Mouse (Mus musculus): ENCODE measurements around the gene Zer1.
"Not testable (repeated sequence)": the region's sequence is repeated elsewhere in the genome, so short reads cannot be mapped to it uniquely, and the experiment has no call there.

Zer1 gene
- long read RNA-seq, experiment 1, partial matches to known transcripts, result 1 of 6 reads
- long read RNA-seq, experiment 1, other reads (novel, unspliced or antisense), result 5 of 6 reads
- long read RNA-seq, experiment 2, partial matches to known transcripts, result 2 of 4 reads
- long read RNA-seq, experiment 2, other reads (novel, unspliced or antisense), result 0 of 4 reads

DNA sequence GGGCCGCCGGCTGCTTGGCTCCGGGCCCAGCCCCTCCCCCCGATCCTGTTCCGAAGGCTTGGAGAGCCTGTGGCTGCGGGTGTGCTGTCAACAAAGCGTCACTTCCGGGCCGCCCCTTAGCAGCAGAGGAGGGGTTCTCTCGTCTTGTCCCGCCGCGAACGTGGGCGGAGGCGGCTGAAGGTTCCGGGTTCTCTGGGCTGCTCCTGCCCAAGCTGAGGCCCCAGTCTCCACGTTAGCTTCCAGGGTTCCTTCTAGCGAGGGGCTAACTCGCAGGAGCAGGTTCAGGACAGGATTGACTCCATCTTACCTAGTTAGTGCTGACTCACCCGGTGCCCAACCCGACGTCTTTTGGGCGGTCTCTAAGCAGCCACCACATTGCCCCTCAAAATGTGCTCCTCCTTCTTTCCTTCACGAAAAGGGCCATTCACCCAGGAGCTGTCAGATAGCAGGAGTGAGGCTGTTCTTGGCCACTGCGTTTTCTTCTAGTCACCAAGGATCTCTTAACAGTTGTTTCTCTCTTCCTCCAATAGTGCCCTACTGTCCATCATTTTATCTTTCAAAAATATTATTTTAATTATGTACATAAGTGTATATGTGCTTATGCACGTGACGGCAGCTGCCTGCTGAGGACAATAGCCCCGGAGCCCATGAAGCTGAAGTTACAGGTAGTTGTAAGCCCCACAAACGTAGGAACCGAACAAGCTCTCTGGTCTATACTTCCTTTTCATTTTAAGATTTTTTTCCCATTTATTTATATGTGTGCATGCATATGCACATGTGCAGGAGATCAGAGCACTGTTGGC lies at the start of gene Zer1:
Gene Zer1 (minus strand): TSS at position 114 of the 803 bp plus-strand sequence.
- intact Hi-C loops (cut with DNase I), result loop anchor here (5.0 kb wide), 1 partner anchor 38 kb away; no protein-coding TSS in a partner anchor

DNA sequence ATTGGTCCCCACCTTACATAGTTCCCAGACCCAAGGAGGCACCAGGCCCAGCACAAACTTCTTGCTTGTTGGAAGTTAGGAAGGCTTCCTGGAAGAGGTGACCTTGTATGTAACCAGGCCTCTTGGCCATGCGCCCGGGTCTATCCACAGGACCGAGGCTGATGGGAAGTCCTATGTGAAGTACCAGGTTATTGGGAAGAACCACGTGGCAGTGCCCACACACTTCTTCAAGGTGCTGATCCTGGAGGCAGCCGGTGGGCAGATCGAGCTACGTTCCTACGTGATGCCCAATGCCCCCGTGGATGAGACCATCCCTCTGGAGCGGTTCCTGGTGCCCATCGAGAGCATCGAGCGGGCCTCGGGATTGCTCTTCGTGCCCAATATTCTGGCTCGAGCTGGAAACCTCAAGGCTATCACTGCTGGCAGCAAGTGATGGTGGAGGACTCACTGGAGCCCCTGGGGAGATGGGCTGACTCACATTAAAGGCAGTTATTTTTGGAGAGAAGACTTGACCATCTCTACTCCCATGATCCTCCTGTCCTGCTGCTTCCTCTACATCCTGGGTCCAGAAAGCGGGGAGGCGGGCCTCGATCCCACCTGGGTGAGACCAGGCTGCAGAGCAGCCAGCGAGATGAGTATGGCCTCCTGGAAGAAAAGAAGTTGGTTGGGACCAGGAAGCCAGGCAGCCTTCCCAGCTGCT lies 49.3 kb upstream of the Zer1 start:
- intact Hi-C loops (cut with DNase I), result loop anchor here (10.0 kb wide), 1 partner anchor 61 kb away; the partner anchor contains the start of gene Lrrc8a

DNA sequence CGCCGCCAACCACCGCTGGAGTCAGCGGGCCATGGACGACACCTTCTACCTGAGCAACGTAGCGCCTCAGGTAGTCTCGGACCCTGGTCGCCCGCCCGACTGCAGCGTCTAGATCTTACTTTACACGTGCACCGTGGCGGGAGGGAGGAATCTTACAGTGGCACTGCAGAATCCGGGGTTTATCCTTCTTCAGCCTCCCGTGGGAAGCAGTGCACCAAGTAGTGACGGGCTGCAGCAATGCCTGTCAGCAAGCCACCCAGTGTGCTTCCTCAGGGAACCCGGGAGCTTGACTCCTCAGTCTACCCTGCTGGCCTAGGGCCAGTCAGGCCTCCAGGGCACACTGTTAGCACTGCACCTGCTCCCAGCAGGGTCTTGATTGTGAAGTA lies 47.6 kb upstream of the Zer1 start:
- intact Hi-C loops (cut with DNase I), result loop anchor here (10.0 kb wide), 1 partner anchor 63 kb away; the partner anchor contains the start of gene Lrrc8a

DNA sequence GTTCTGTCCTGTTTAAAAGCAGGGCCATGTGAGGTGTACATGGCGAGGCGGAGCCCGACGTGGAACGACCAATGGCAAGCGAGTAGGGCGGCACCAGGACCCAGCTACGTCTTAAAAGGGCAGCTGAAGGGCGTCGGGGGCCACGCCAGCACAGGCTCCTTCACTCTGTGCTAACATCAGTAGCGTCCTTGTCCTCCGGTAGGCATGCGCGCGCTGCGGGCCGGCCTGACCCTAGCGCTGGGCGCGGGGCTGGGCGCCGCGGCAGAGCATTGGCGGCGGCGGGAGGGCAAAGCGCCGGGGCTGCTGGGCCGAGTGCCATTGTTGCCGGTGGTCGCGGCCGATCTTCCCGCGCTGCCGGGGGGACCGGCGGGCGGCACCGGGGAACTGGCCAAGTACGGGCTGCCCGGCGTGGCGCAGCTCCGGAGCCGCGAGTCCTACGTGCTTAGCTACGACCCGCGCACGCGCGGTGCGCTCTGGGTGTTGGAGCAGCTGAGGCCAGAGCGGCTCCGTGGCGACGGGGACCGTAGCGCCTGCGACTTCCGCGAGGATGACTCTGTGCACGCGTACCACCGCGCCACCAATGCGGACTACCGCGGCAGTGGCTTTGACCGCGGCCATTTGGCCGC lies 47.1 kb upstream of the Zer1 start, which contains the start of gene Endog:
Gene Endog (plus strand): TSS at position 123 of the 626 bp plus-strand sequence.
- intact Hi-C loops (cut with DNase I), result loop anchor here (10.0 kb wide), 1 partner anchor 63 kb away; the partner anchor contains the start of gene Lrrc8a

DNA sequence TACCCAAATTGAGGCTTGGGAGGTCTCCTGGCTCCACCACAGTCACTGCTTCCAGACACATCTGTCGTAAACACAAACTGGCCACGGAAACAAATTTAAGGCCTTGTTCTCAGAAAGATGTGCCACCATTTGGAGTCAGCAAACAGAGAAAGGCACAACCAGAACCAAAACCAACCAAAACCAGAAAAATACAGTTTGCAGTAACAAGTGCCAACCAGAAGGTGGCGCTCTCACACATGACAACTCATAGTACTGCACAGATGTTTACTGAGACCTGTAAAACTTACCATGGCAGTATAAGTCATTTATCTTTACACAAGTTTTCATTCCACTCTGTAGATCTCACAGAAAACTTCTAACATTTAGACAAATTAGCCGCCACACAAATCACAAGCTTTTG lies 42.3 kb upstream of the Zer1 start:
- intact Hi-C loops (cut with DNase I), result no loop called here

DNA sequence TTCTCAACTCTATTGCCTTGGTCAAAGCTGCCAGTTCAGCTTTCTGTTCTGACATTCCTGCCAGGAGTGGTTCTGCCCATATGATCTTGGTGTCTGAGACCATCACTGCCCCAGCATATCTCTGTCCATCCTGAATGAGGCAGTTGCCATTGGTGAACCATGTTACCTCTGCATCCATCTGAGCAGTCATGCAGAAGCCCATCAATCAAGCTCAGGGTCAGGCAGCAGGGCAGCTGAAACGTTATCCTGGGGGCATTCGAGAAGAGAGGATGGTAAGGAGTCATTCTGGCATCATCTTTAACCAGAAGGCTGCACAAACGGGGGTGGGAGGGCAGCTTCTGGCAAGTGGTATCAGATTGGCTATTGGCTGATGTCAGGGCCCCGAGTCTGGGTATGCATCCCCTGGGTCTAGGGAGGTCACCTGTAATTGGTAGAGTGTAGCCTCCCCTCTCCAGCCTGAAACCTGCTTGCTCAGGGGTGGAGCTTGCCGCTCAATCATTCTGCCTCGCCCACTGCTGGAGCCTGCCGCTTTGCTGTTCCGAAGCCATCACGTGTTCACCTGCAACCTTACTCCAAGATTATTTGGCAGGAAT lies 40.1 kb upstream of the Zer1 start:
- intact Hi-C loops (cut with DNase I), result loop anchor here (5.0 kb wide), 1 partner anchor 37 kb away; no protein-coding TSS in a partner anchor

DNA sequence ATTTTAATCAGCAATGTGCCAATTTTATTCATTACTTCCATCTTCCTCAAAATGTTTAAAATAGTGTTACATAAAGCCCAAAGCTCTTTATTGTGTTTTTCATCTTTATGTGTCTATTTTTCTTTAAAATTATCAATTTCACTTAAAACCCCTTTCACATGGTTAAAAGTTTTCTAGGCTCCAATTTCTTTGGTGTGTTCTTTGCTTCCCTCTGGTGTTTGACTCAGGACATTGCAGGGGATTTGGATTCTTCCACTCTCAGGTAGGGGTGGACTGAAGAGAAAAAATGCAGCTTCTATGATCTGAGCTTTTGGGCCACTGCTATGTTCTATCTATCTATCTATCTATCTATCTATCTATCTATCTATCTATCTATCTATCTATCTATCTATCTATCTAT lies 37.4 kb upstream of the Zer1 start:
- intact Hi-C loops (cut with DNase I), result loop anchor here (5.0 kb wide), 1 partner anchor 35 kb away; no protein-coding TSS in a partner anchor

DNA sequence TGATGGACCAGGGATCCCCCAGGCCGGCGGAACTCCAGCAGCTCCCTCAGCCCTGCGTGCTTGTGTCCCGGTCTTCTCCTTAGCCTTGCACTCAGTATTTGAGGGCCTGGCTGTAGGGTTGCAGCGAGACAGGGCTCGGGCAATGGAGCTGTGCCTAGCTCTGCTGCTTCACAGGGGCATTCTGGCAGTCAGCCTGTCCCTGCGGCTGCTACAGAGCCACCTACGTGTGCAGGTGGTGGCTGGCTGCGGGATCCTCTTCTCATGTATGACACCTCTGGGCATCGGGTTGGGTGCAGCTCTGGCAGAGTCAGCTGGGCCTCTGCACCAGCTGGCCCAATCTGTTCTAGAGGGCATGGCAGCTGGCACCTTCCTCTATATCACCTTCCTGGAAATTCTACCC lies 35.5 kb upstream of the Zer1 start:
- intact Hi-C loops (cut with DNase I), result loop anchor here (5.0 kb wide), 1 partner anchor 33 kb away; no protein-coding TSS in a partner anchor

DNA sequence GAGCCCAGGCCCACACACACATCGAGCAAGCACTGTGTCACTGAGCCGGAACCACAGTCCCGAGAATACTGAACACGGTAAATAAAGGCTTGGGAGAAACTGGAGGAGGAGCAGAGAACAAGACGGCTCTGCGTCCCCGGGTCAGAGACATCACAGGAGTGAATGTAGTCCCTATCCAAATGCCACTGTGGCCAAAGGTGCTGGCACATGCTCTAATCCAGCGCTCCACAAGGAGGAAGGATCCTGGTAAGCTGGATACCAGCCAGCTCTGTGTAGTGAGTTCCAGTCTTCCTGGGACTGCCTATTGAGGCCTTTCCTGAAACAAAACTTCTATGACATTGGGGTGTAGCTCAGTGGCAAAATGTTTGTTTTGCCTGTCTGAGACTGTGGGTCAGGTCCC lies 28.2 kb upstream of the Zer1 start:
- intact Hi-C loops (cut with DNase I), result no loop called here

DNA sequence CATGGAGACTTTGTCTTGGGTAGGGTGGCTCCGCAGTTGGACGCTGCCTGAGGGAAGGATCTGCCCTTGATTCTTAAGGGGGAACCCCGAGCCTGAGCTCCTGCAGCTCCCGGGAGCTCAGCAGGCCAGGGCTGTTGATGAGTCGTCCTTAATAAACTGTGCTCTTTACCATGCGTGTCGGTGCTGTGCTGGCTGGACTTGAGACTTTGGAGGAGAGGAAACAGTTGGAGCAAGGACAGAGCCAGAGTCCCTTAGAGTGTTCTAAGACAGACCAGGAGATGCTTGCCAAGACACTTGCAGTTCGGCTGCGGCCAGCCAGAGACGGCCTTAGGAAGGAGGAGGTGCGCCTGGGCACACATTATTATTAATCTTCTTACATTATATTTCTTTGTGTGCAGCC lies 27.5 kb upstream of the Zer1 start:
- intact Hi-C loops (cut with DNase I), result no loop called here

DNA sequence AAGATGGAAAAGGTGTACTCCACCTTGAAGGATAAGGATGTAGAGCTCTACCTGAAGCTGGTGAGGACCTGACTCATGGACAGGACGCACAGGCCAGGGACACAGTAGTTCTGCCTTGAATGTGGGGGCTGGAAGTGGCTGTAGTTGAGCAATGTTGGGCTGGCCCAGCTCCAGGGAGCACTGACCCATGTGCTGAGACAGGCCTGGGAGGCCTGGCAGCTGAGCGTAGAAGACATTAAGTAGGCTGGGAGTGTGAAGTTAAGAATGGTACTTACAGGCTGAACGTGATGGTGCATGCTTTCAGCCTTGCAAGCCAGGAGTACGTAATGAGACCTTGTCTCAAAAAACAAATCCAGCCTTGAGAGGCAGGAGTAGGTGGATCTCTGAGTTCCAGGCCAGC lies 23.1 kb upstream of the Zer1 start:
- intact Hi-C loops (cut with DNase I), result no loop called here

DNA sequence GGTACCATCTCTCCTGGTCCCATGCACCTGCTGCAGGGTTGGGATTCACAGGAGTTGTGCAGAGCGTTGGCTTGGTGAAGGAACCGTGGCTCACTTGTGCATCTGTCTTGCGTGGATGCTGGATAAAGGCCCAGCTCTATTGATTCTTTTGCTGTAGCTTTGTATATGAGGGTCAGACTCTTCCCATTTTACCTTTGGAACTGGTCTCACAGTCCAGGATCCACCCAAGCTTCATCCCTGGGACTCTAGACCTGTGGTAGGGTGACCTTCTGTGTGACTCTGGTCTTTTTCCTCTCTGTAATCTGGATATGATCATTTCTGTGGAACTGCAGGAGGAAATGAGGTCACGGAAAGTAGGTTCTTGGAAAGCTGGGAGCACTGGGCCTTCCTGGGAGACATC lies 20.1 kb upstream of the Zer1 start:
- intact Hi-C loops (cut with DNase I), result no loop called here

DNA sequence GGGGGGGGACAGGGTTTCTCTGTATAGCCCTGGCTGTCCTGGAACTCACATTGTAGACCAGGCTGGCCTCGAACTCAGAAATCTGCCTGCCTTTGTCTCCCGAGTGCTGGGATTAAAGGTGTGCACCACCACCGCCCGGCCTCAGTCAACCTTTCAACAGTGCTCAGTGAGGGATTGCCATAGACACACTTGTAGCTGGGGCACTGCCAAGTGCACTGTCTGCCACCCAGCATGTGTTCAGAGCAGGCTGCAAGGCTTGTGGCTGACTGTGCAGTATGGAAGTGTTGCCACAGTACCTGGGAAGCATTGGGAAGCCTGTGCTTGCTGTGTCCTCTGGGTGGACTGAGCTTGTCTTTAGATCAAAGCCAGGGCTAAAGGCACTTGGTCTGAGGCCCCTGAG lies 15.6 kb upstream of the Zer1 start:
- intact Hi-C loops (cut with DNase I), result not testable (repeated sequence)

DNA sequence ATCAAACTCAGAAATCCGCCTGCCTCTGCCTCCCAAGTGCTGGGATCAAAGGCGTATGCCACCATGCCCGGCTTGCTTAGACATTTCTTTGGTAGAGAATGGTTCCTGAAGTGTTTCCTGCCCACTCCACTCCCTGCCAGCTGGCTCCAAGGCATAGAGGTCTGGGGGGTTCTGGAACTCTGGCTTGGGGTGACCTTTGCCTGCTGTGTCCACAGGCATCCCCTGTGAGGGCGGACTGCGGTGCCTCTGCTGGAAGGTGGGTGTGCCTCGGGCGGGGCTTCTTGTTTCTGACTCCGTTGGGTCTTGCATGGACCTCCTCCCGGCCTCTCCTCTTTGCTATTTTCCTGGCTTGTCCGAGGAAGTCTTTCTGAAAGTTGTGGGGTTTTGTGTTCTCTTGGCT lies 12.1 kb upstream of the Zer1 start:
- intact Hi-C loops (cut with DNase I), result no loop called here

DNA sequence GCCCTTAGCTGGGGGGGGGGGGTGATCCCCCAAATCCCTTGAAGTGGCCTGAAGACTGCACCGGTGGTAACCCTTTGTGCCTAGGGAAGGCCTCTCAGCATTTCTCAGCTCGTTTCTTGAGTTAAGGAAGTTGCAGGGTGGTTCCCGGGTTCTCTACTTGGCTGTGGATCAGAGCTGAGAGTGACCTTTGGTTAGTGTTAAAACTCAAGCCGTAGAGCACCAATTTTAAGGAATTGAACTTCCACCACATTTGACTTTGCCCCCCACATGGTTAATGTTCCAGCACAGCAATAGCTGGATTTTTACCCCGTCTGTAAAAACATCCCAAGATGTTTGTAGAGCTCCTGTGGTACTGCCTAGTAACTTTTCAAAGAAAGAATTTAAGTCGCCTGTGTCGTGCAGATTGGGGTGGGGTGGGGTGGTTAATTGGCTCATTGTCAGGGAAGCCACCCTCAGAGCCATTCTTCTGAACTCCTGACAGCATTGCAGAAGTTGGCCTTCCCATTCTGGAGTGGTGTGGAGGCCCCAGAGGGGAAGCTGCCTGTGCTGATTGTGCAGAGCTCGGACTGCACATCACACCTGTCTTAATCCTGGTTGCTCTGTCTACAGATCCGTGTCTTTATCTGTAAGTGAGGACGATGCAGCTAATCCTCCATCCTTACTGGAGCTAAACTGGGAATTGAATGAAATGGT lies 10.7 kb upstream of the Zer1 start:
- intact Hi-C loops (cut with DNase I), result no loop called here

DNA sequence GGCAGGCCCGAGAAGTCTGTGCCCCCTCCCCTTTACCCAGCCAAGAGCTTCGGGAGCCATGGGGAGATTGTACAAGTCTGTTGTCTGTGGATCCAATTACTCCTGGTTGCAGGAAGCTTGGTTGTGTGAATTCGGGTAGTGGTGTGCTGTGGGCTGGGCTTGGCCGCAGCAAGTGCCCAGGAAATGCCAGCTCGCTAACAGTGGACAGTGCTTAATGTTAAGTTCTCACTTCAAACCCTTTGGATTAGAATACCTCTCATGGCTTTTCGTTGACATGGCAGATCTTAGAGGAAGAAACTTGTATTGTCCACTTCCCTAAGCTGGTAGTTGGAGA lies 10.0 kb upstream of the Zer1 start:
- intact Hi-C loops (cut with DNase I), result no loop called here

DNA sequence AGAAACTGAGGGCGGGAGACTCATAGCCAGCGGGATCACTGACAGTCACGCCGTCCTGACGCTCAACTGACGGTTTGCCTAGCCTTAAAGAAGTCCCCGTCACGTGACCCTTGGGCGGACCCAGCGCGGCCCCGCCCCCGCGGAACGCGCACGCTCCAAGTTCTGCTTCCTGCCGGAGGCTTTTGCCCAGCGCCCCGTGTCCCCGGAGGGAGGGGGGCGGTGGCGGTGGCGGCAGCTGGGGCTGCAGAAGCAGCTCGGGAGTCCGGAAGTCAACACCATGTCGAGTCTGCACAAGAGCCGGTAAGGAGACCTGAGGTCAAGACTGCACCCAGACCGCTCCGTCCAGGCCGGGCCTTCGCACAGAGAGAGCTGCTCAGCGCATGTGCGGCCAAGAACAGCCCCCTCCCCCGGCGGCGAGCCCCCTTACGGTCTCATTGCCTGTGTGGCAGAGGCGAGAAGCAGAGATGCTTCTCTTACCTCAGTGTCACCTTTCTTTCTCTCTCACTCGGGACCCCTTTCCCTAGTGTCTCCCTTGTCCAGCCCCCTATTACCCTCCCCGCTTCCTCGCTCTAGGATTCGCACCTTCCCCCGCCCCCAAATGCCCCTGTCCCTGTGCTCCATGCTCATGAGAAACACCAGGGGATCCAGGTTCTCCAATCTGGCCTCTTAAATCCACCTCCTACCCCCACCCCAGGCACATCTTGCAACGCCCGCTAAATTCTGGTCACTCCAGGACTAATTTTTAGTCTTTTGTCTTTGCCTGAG lies 9.4 kb upstream of the Zer1 start, which contains the start of gene Tbc1d13:
Gene Tbc1d13 (plus strand): TSS at position 134 of the 765 bp plus-strand sequence.
- intact Hi-C loops (cut with DNase I), result no loop called here

DNA sequence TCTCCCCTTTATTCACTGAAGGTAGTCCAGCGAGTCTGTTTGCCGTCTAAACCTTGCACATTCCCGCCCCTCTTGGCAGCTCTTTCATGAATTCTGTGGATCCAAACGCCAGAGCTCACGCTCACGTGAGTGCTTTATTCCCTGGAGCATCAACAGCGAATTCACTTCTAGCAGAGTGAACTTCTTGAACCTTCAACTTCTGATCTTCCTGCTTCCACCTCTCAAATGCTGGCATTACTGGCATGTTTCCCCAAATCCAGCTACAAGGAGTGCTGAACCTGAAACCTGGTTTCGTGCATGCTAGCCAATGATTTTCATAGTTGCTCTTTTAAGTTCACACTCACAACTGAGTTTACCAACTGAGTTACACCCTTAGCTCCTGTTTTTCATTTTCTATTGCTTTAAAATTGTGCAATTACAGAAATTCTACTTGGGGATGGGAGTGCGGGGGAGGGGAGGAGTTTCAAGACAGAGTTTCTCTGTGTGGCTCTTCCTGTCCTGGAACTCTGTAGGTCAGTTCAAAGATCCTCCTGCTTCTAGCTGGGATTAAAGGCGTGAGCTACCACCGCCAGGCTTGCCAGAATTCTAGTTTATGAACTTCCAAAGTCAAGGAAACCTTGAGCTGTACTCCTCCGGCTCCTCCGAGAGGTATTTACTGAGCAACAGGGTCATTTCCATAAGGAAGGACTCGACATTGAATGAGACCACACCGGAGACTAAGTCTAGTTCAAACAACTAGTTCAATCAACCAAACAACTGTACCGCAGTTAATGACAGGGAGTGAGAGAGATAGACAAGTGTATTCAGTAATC lies 8.6 kb upstream of the Zer1 start:
- intact Hi-C loops (cut with DNase I), result no loop called here

DNA sequence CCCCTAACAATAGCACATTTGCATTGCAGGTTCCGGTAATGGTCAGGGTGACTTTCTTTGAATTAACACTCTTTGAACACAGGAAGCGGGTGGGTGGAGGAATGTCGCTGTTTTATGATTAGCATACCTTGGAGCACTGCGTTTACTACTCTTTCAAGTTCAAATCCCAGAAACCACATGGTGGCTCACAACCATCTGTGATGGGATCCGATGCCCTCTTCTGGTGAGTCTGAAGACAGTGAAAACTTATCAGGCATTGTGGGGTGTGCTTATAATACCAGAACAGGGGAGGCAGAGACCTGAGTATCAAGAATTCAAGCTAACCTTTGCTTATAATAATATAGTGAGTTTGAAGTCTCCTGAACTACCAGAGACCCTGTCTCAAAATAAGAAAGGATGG lies 6.9 kb upstream of the Zer1 start:
- intact Hi-C loops (cut with DNase I), result not testable (repeated sequence)
